22 mouse cellular contexts compared by ENCODE assay signal in the genomic region with DNA sequence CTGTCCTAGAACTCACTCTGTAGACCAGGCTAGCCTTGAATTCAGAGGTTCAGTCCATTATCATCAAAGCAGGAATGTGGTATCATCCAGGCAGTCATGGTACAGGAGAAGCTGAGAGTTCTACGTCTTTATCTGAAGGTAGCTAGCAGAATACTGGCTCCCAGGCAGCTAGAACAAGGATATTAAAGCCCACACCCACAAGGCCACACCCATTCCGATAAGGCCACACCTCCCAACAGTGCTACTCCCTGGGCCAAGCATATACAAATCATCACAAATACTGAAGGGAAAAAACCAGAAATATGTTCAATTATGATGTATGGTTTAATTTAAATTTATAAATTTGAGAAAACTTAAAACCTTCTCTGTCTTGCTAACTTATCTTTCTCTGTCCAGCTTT. TPM values are rescaled to one million over a fixed set of nuclear protein-coding genes. Genes with fewer than 3 reads are reported as not detected.
A peak's percentile ranks its signal among the peaks of the same experiment; 100 is the strongest.
DNase-seq lines count a peak whose midpoint lies in the region; ATAC-seq lines count a peak whose summit lies in the region.
"Had no signal": no experiment of that assay in that cellular context is flagged by ENCODE, and none has a peak within 500 bp of the region (broad histone marks: within the 10 kb centered on the region; RNA-seq: fewer than 3 reads in every experiment).

No protein-coding gene starts in this region.

- peaks cover 11% of the 10 kb centered on the region for H3K4me1 ChIP-seq in liver, embryonic 13.5 days (replicated peaks)
- H3K4me1 ChIP-seq in midbrain, embryonic 14.5 days (ENCODE audit: control insufficient read depth, insufficient read depth, low read length), result no peaks in the 10 kb centered on the region
- H3K4me1 ChIP-seq: embryonic facial prominence, embryonic 12.5 days; forebrain, embryonic 12.5 days; heart, embryonic 15.5 days; hindbrain, embryonic 13.5 days had no signal

- ATAC-seq in liver, embryonic 13.5 days (ENCODE audit: low read depth), result peak; percentile 85
- ATAC-seq in midbrain, embryonic 14.5 days (ENCODE audit: low FRiP score, low TSS enrichment), result no peak
- ATAC-seq: activated CD4-positive, CD25-positive, alpha-beta regulatory T cell, adult 4 months; forebrain, embryonic 16.5 days; hindbrain, postnatal 0 days had no signal

- H3K9ac ChIP-seq in liver, embryonic 13.5 days, result no peak overlapping the region
- H3K9ac ChIP-seq in midbrain, embryonic 14.5 days (replicated peaks; ENCODE audit: low read length), result no peak overlapping the region
- H3K9ac ChIP-seq: embryonic facial prominence, embryonic 12.5 days; forebrain, embryonic 12.5 days; heart, embryonic 15.5 days; hindbrain, embryonic 13.5 days had no signal

- H3K4me2 ChIP-seq in liver, embryonic 13.5 days, result no peak overlapping the region
- H3K4me2 ChIP-seq in midbrain, embryonic 14.5 days (ENCODE audit: low read length), result no peak overlapping the region
- H3K4me2 ChIP-seq: embryonic facial prominence, embryonic 12.5 days; forebrain, embryonic 12.5 days; heart, embryonic 11.5 days; heart, embryonic 15.5 days; hindbrain, embryonic 13.5 days had no signal

- H3K27ac ChIP-seq in liver, embryonic 13.5 days, result no peak overlapping the region
- H3K27ac ChIP-seq in midbrain, embryonic 14.5 days (replicated peaks; ENCODE audit: low read depth, low read length), result no peak overlapping the region
- H3K27ac ChIP-seq: embryonic facial prominence, embryonic 12.5 days; forebrain, embryonic 12.5 days; heart, embryonic 15.5 days; hindbrain, embryonic 13.5 days; hindbrain, postnatal 0 days had no signal

- DNase-seq in ZHBTc4 (ENCODE audit: low read depth, low spot score) (peak; percentile 17), adipocyte (ENCODE audit: low spot score) (no peak)
- DNase-seq in c-Kit-positive CD71-positive TER-119-positive erythroid progenitor cells, embryonic 14.5 days (ENCODE audit: low spot score), result peak; percentile 45
- DNase-seq in liver, embryonic 13.5 days, result peak; percentile 41
- DNase-seq in right cerebral cortex, adult 2 months (ENCODE audit: low spot score in 2 of 2), result no peak
- no peak for DNase-seq in midbrain, embryonic 14.5 days
- no peak for DNase-seq in cerebellum, adult 9-11 months
- DNase-seq: adrenal gland, adult 2 months; adrenal gland, postnatal 36 days; cerebellum, adult 18-20 months; cerebellum, postnatal 14 days; gastrocnemius, postnatal 10 days; heart, adult 18-20 months; heart, postnatal 14 days had no signal

- H3K36me3 ChIP-seq in liver, embryonic 13.5 days, result peaks cover 59% of the 10 kb centered on the region
- peaks cover 45% of the 10 kb centered on the region for H3K36me3 ChIP-seq in midbrain, embryonic 14.5 days (ENCODE audit: control insufficient read depth, insufficient read depth, low read length)

- no peak overlapping the region for H3K4me3 ChIP-seq in liver, embryonic 13.5 days (replicated peaks)
- no peak overlapping the region for H3K4me3 ChIP-seq in midbrain, embryonic 14.5 days (replicated peaks; ENCODE audit: low read depth, low read length)
- H3K4me3 ChIP-seq: embryonic facial prominence, embryonic 12.5 days; forebrain, embryonic 12.5 days; heart, embryonic 15.5 days; hindbrain, embryonic 13.5 days had no signal

- no peaks in the 10 kb centered on the region for H3K27me3 ChIP-seq in liver, embryonic 13.5 days
- H3K27me3 ChIP-seq in midbrain, embryonic 14.5 days (ENCODE audit: control insufficient read depth, insufficient read depth, low read length), result no peaks in the 10 kb centered on the region
- H3K27me3 ChIP-seq: embryonic facial prominence, embryonic 12.5 days; forebrain, embryonic 12.5 days; heart, embryonic 15.5 days; hindbrain, embryonic 13.5 days had no signal

- 30% methylated on average over 2 of the region's 2 CpGs for WGBS in liver, embryonic 13.5 days (ENCODE audit: insufficient replicate concordance)
- WGBS in midbrain, embryonic 14.5 days, result 99% methylated on average over 2 of the region's 2 CpGs

- no peaks in the 10 kb centered on the region for H3K9me3 ChIP-seq in liver, embryonic 13.5 days (replicated peaks)
- no peaks in the 10 kb centered on the region for H3K9me3 ChIP-seq in midbrain, embryonic 14.5 days (ENCODE audit: control insufficient read depth, low read length)
- H3K9me3 ChIP-seq: embryonic facial prominence, embryonic 12.5 days; forebrain, embryonic 12.5 days; heart, embryonic 15.5 days; hindbrain, embryonic 13.5 days had no signal

RNA-seq across cellular contexts. Expression of gene Ylpm1, which starts 16.1 kb away (rescaled TPM):
- polyA plus RNA-seq in liver, embryonic 13.5 days (2015; fragmentation: Nextera tagmentation; extraction: Ambion mirVana), result 9.2 TPM in 2 replicates
- polyA plus RNA-seq in midbrain, embryonic 14.5 days (2014; fragmentation: Nextera tagmentation; extraction: Ambion mirVana), result 47.4 and 50.2 TPM in 2 replicates

RNA-seq across cellular contexts. Expression of gene Arel1, which starts 41.5 kb away (rescaled TPM):
- polyA plus RNA-seq in liver, embryonic 13.5 days (2015; fragmentation: Nextera tagmentation; extraction: Ambion mirVana), result 13.3 and 16.9 TPM in 2 replicates
- 33.2 and 40.5 TPM in 2 replicates for polyA plus RNA-seq in midbrain, embryonic 14.5 days (2014; fragmentation: Nextera tagmentation; extraction: Ambion mirVana)

RNA-seq across cellular contexts. Expression of gene Fcf1, which starts 41.5 kb away (rescaled TPM):
- 132 and 134 TPM in 2 replicates for polyA plus RNA-seq in liver, embryonic 13.5 days (2015; fragmentation: Nextera tagmentation; extraction: Ambion mirVana)
- 95.9 and 105 TPM in 2 replicates for polyA plus RNA-seq in midbrain, embryonic 14.5 days (2014; fragmentation: Nextera tagmentation; extraction: Ambion mirVana)

Comparison
In these comparisons a context has a peak if more than half of its experiments do, and no peak if none do; other contexts are left out.
1. DNase-seq: peak in ZHBTc4 (single experiment), c-Kit-positive CD71-positive TER-119-positive erythroid progenitor cells, embryonic 14.5 days (single experiment) and liver, embryonic 13.5 days (single experiment); none in right cerebral cortex, adult 2 months (0 of 2), midbrain, embryonic 14.5 days (single experiment), cerebellum, adult 9-11 months (single experiment) and adipocyte (single experiment).